8 mouse cellular contexts compared by ENCODE assay signal in the genomic region with DNA sequence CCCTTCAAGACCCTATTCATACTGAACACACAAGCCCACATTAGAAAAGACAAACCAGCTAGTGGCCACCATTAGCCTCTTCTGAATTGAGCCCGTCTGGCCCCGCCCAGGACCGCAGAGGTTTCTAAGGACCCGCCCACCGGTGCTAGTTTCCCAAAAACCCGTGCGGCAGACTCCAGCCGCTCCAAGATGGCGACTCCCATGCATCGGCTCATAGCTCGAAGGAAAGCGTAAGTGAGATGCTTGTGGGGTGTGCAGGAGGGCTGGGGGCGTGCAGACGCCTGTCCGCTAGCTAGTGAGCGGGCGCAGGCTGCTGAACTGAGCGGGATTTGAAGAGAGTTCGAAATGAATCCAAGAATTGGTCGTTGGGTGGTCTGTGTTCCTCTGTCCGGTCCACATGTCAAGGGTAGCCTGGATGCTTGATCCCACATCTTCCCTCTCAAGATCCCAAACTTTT. TPM values are rescaled to one million over a fixed set of nuclear protein-coding genes. Genes with fewer than 3 reads are reported as not detected.
DNase-seq lines count a peak whose midpoint lies in the region; ATAC-seq and TF ChIP-seq lines count a peak whose summit lies in the region.

A gene (plus strand): TSS at position 168 of the 457 bp plus-strand sequence.

- no peaks in the 10 kb centered on the region for H3K27me3 ChIP-seq in hindbrain, embryonic 10.5 days (ENCODE audit: insufficient read depth, poor library complexity, severe bottlenecking)
- H3K27me3 ChIP-seq in lung, embryonic 16.5 days (ENCODE audit: control insufficient read depth, insufficient read depth, low read depth, low read length): no peaks in the 10 kb centered on the region
- no peaks in the 10 kb centered on the region for H3K27me3 ChIP-seq in thymus, adult 2 months (ENCODE audit: control insufficient read depth, insufficient read depth, low read length)

- H3K4me3 ChIP-seq in hindbrain, embryonic 10.5 days: peak within 1 kb of the TSS; percentile 90
- H3K4me3 ChIP-seq in lung, embryonic 16.5 days (ENCODE audit: low read length): peak within 1 kb of the TSS; percentile 65
- H3K4me3 ChIP-seq in thymus, adult 2 months (ENCODE audit: control insufficient read depth, insufficient read depth, low read length): peak within 1 kb of the TSS; percentile 98

- H3K4me1 ChIP-seq in hindbrain, embryonic 10.5 days (replicated peaks): peaks cover 13% of the 10 kb centered on the region
- H3K4me1 ChIP-seq in lung, embryonic 16.5 days (replicated peaks; ENCODE audit: control insufficient read depth, insufficient read depth, low read length): peaks cover 6% of the 10 kb centered on the region
- H3K4me1 ChIP-seq in thymus, adult 2 months (replicated peaks; ENCODE audit: control insufficient read depth, insufficient read depth, low read length): 0 out of 2 replicates have a peak, but pooled peaks cover 2% of the 10 kb centered on the region

- peak within 1 kb of the TSS; percentile 75 for H3K4me2 ChIP-seq in lung, embryonic 16.5 days (ENCODE audit: low read depth, low read length)

- peak within 1 kb of the TSS; percentile 93 for H3K27ac ChIP-seq in hindbrain, embryonic 10.5 days
- 0 out of 2 replicates have a peak within 1 kb of the TSS, but pooled peaks have one; percentile 23 for H3K27ac ChIP-seq in lung, embryonic 16.5 days (ENCODE audit: low read length)
- H3K27ac ChIP-seq in thymus, adult 2 months (ENCODE audit: control insufficient read depth, insufficient read depth, low read length): peak within 1 kb of the TSS; percentile 21; the same call in 1 of the 2 replicates

- peak; percentile 100 for ATAC-seq in frontal cortex, adult (ENCODE audit: low TSS enrichment)
- ATAC-seq in lung, embryonic 16.5 days (ENCODE audit: low read depth): peak; percentile 98

- H3K36me3 ChIP-seq in hindbrain, embryonic 10.5 days: peaks cover 28% of the 10 kb centered on the region
- H3K36me3 ChIP-seq in lung, embryonic 16.5 days (ENCODE audit: control insufficient read depth, insufficient read depth, low read length): peaks cover 12% of the 10 kb centered on the region
- H3K36me3 ChIP-seq in thymus, adult 2 months (ENCODE audit: control insufficient read depth, insufficient read depth, low read length): peaks cover 21% of the 10 kb centered on the region

- peak; percentile 27; the same call in 1 of the 2 replicates for TF ChIP-seq POLR2A in thymus, adult 2 months (IDR thresholded peaks at IDR 0.05; ENCODE audit: control insufficient read depth, extremely low read depth, insufficient read depth, low read length, poor library complexity)

- WGBS in hindbrain, embryonic 10.5 days: under 1% methylated on average over 21 of the region's 21 CpGs
- 0% methylated on average over 21 of the region's 21 CpGs for WGBS in lung, embryonic 16.5 days
- under 1% methylated on average over 21 of the region's 21 CpGs for WGBS in thymus, adult 2 months

- H3K9ac ChIP-seq in lung, embryonic 16.5 days (ENCODE audit: low read length): peak within 1 kb of the TSS; percentile 73

- peak; percentile 94 for DNase-seq in MN1 (ENCODE audit: low spot score)
- peak; percentile 84 for DNase-seq in cerebellum, adult 8-10 months
- DNase-seq in hindbrain, embryonic 10.5 days (ENCODE audit: low spot score): peak; percentile 89
- DNase-seq in layer of hippocampus, adult 9-11 months: peak; percentile 89
- DNase-seq in ovary, adult 18-20 months (ENCODE audit: low spot score): peak; percentile 76
- peak; percentile 84 for DNase-seq in thymus, adult 2 months

- TF ChIP-seq CTCF in thymus, adult 2 months (IDR thresholded peaks at IDR 0.05; ENCODE audit: borderline replicate concordance, control insufficient read depth, extremely low read depth, insufficient read depth, low read length, poor library complexity): no peak

- no peaks in the 10 kb centered on the region for H3K9me3 ChIP-seq in hindbrain, embryonic 10.5 days
- no peaks in the 10 kb centered on the region for H3K9me3 ChIP-seq in lung, embryonic 16.5 days (ENCODE audit: control insufficient read depth, low read length)

RNA-seq across cellular contexts. Expression of the gene that starts here (rescaled TPM):
- 22.6 and 26.0 TPM in 2 replicates for polyA plus RNA-seq in hindbrain, embryonic 10.5 days (2016; fragmentation: Nextera tagmentation; extraction: Ambion mirVana)
- 21.9 and 23.2 TPM in 2 replicates for polyA plus RNA-seq in lung, embryonic 16.5 days (2015; fragmentation: Nextera tagmentation; extraction: Ambion mirVana)
- polyA plus RNA-seq in thymus, adult 2 months (2012; rRNA removed): 8.4 and 8.7 TPM in 2 replicates

Comparison
In these comparisons a context has a peak if more than half of its experiments do, and no peak if none do; other contexts are left out.
1. Peak in every context shown above with its lines: DNase-seq, ATAC-seq, H3K4me3 ChIP-seq and H3K27ac ChIP-seq.
2. H3K27ac ChIP-seq: peak in every context shown above with its lines; median percentile 93 in hindbrain, embryonic 10.5 days; 23 in lung, embryonic 16.5 days; 21 in thymus, adult 2 months.